Mouse (Mus musculus) liver, adult 2 months (tissue): ENCODE data around the gene Dpm3. TPM values are rescaled to one million over a fixed set of nuclear protein-coding genes. Genes with fewer than 3 reads are reported as not detected.

Source experiments
- DNase-seq: peaks from one replicate; pipeline ENCODE4 v3.0.0-alpha.2; 2011; ENCODE audit warnings: low read depth, low spot score; ENCODE audit errors: extremely low read depth
- H3K27ac ChIP-seq: fragments of 200-500 bp; replicated peaks from 2 replicates; pipeline ENCODE4 v1.5.1; 2012; ENCODE audit warnings: low read depth, mild to moderate bottlenecking, control low read depth, inconsistent platforms, low read length; ENCODE audit not compliant: insufficient read depth
- H3K27me3 ChIP-seq: fragments of 200-500 bp; 2 replicates; pipeline ENCODE4 v1.6.1; 2012; ENCODE audit warnings: mild to moderate bottlenecking, moderate library complexity, low read length, inconsistent platforms; ENCODE audit not compliant: control insufficient read depth, insufficient read depth
- H3K36me3 ChIP-seq: fragments of 200-500 bp; 2 replicates; pipeline ENCODE4 v1.6.1; 2012; ENCODE audit warnings: low read length, inconsistent platforms; ENCODE audit not compliant: control insufficient read depth, insufficient read depth
- H3K4me1 ChIP-seq: fragments of 200-500 bp; 2 replicates; pipeline ENCODE4 v1.6.1; 2011; ENCODE audit warnings: low read length; ENCODE audit not compliant: control insufficient read depth, insufficient read depth
- H3K4me3 ChIP-seq: fragments of 200-500 bp; 2 replicates; pipeline ENCODE4 v1.5.1; 2011; ENCODE audit warnings: low read depth, mild to moderate bottlenecking, control low read depth, low read length, moderate library complexity; ENCODE audit not compliant: insufficient read depth
- H3K79me2 ChIP-seq: fragments of 200-500 bp; 2 replicates; pipeline ENCODE4 v1.6.1; 2012; ENCODE audit warnings: inconsistent platforms, mild to moderate bottlenecking, low read length, moderate library complexity; ENCODE audit not compliant: control insufficient read depth, insufficient read depth
- H3K9ac ChIP-seq: fragments of 200-500 bp; 2 replicates; pipeline ENCODE4 v1.6.1; 2012; ENCODE audit warnings: low read depth, mild to moderate bottlenecking, control low read depth, inconsistent platforms, low read length
- CTCF ChIP-seq: fragments of 200-500 bp; IDR thresholded peaks from 2 replicates; pipeline ENCODE4 v1.5.1; 2011; ENCODE audit warnings: low read depth, low read length, control low read depth
- POLR2A ChIP-seq: fragments of 200-500 bp; IDR thresholded peaks from 2 replicates; pipeline ENCODE4 v1.6.1; 2011; ENCODE audit warnings: low read length, control low read depth; ENCODE audit not compliant: insufficient read depth; ENCODE audit errors: extremely low read depth
- WGBS: fragments of 180-500 bp; shearing (Covaris S2); methylation state at CpG from one replicate; pipeline ENCODE4 v1.1.7; 2018; 5-methylcytosine and 5-hydroxymethylcytosine counted together
- polyA plus RNA-seq: library from polyadenylated mRNA; depleted of rRNA; stranded (reverse); fragments of >200 nt; gene quantifications from 2 replicates; pipeline ENCODE4 v1.2.3, GENCODE M21; 2012
- total RNA-seq: library from RNA; depleted of rRNA; stranded (reverse); fragments of >200 nt; gene quantifications from 2 replicates; pipeline ENCODE4 v1.2.3, GENCODE M21; 2014

Gene Dpm3
- total and polyA plus RNA-seq, 2 experiments: 102 to 245 TPM

DNA sequence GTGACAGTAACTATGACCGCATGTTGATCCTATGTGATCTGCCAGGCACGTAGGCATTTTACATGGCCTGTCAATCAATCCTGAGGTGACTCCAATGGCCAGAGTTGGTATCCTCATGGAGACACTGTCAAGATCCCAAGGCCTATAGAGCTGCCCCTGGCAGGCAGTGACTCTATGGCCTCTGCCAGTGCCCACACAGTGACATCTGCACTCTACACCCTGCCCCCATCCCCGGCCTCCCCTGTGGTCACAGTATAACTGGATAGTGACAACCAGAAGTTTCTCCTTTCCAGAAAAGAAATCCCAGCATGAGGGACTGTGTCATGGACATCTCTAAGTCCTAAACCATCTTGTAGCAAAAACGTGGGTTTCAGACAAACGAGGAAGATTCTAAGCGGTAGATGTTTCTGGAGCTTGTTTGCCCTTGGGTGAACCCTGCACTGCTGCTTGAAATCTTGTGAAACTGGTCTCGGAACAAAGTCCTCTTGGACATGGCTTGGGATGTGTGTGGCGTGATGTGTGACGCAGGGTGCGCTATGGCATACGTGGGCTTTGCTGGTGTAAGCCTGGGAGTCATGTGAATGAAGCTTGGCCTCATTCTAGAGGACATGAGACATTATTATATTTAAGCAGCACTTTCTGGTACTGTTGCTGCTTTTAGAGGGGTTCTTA is 34.2 kb downstream of the Dpm3 start:
- Histone ChIP-seq H3K36me3 (no peaks in the 10 kb centered on the region), H3K9ac (peak overlapping the region; percentile 57), H3K4me1 (peaks cover 35% of the 10 kb centered on the region), H3K4me3 (no peak overlapping the region), H3K27me3 (no peaks in the 10 kb centered on the region), H3K27ac (peak overlapping the region; percentile 97), H3K79me2 (no peaks in the 10 kb centered on the region)
- 29% methylated on average over 11 of the region's 11 CpGs for WGBS
- no peak for TF ChIP-seq CTCF
- no peak for TF ChIP-seq POLR2A
- DNase-seq: peak; percentile 100

DNA sequence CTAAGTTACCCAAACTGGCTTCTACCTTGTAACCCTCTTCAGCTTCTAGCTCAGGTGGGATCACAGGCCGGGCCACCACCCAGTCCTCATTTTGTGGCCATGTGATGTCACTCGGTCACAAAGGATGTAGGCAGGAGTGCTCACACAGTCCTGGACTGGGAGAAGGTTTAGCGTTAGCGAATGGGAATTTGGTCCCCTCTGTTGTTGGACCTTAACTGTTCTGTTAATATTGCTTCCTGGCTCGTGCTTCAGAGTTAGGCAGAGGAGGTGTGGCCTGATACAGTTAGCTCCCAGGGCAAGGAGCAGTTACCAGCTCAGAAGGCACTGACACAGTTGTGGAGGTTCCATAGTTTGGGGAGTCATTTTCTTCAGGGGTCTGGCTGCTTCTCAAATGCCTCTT is 35.0 kb downstream of the Dpm3 start:
- TF ChIP-seq CTCF (no peak), POLR2A (0 out of 2 replicates have a peak, but pooled peaks have one; percentile 9)
- H3K4me3 ChIP-seq: no peak overlapping the region
- DNase-seq: peak; percentile 94
- H3K27ac ChIP-seq: peak overlapping the region; percentile 97
- peaks cover 32% of the 10 kb centered on the region for H3K4me1 ChIP-seq
- peak overlapping the region; percentile 45; the same call in 1 of the 2 replicates for H3K9ac ChIP-seq
- 30% methylated on average over 5 of the region's 5 CpGs for WGBS
- H3K27me3 ChIP-seq: no peaks in the 10 kb centered on the region
- H3K36me3 ChIP-seq: no peaks in the 10 kb centered on the region
- no peaks in the 10 kb centered on the region for H3K79me2 ChIP-seq

DNA sequence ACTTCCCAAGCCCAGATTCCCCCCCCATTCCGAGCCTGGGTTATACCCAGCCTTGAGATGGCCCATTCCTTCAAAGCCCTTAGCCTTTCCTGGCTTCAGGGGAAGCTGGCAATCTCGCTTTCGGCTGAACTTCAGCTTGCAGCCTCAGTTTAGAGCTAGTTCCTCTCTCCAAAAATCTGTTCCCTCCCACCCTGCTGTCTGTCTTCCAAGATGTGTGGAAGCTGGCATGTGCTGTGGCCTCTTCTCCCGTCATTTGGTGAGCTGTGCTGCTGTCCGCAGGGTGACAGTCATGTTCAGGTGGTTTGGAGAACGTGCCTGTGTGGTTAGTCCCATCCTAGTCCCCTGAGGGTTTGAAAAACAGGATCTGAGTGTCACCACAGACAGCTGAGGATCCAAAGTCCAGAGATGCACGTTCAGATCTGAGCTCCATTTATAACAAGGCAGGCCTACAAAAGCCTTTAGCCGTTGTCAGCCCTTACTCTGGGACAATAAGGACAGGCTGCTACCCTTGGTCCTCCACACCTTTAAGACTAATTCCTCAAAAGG is 36.6 kb downstream of the Dpm3 start:
- H3K27ac ChIP-seq: peak overlapping the region; percentile 53
- DNase-seq: peak; percentile 52
- 61% methylated on average over 8 of the region's 8 CpGs for WGBS

DNA sequence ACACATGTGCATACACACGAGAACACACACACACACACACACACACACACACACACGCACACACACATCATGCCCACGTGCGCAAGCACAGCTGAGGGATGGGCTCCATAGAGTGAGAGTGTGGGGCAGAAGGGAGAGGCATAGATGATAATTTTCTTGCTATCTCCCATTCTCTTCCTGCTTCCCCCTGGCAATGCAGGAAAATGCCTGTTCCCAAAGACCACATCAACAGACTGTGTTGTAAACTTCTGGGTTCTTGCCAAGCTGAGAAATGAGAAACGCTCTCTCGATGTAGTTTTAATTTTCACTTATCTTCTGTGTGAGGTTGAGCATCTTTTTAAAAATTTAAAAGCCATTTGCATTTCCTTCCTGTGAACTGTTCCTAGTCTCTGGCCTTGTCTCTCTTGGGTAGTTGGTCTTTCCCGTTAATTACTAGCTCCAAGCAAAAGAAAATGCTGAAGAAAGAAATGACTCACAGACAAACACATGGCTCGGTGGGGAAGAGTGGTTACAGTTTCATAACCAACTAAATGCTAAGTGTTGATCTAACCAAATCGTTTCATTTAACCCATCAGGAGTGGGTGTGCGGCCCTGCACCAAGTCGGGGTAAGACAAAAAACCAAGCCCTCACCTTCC is 37.7 kb downstream of the Dpm3 start:
- DNase-seq: peak; percentile 24
- no peaks in the 10 kb centered on the region; the same call in 1 of the 2 replicates for H3K79me2 ChIP-seq
- H3K9ac ChIP-seq: no peak overlapping the region
- no peak overlapping the region for H3K4me3 ChIP-seq
- no peak for TF ChIP-seq CTCF
- no peak for TF ChIP-seq POLR2A
- H3K27me3 ChIP-seq: no peaks in the 10 kb centered on the region
- 0 out of 2 replicates have a peak overlapping the region, but pooled peaks have one; percentile 5 for H3K27ac ChIP-seq
- WGBS: 62% methylated on average over 11 of the region's 11 CpGs
- peaks cover 31% of the 10 kb centered on the region for H3K4me1 ChIP-seq
- no peaks in the 10 kb centered on the region for H3K36me3 ChIP-seq

More for the DNA sequence above, 36.6 kb downstream of the Dpm3 start:
- TF ChIP-seq POLR2A (no peak), CTCF (no peak)
- Histone ChIP-seq H3K4me1 (peaks cover 30% of the 10 kb centered on the region), H3K9ac (peak overlapping the region; percentile 18; the same call in 1 of the 2 replicates), H3K36me3 (no peaks in the 10 kb centered on the region), H3K79me2 (no peaks in the 10 kb centered on the region), H3K4me3 (no peak overlapping the region), H3K27me3 (no peaks in the 10 kb centered on the region)

DNA sequence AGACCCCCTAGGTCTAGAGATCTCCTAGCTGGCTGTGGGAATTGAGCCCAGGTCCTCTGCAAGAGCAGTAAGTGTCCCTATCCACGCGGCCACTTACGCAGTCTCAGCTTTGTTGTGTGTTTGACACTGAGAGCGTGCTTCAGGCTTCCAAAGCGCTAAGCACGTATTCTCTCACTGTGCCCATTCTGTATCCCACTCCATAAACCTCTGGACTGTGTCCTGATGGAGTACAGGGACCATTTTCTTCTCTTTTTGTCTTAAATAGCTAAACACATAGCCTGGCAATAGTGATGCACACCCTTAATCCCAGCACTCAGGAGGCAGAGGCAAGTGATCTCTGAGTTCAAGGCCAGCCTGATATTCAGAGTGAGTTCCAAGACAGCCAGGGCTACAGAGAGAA is 39.8 kb downstream of the Dpm3 start:
- Histone ChIP-seq H3K9ac (peak overlapping the region; percentile 45), H3K36me3 (no peaks in the 10 kb centered on the region), H3K4me3 (no peak overlapping the region), H3K27ac (peak overlapping the region; percentile 78), H3K79me2 (no peaks in the 10 kb centered on the region; the same call in 1 of the 2 replicates), H3K4me1 (peaks cover 19% of the 10 kb centered on the region), H3K27me3 (no peaks in the 10 kb centered on the region)
- peak; percentile 51 for DNase-seq
- TF ChIP-seq POLR2A (no peak), CTCF (no peak)
- WGBS: 61% methylated on average over 6 of the region's 6 CpGs
